Mouse (Mus musculus) spleen, postnatal 10 days (tissue): ENCODE measurements around the gene F2rl1.

Experiments used
- DNase-seq, 2 experiments: peaks; one replicate each; pipeline ENCODE4 v3.0.0; 2021 to 2022; ENCODE audit warnings: low spot score in 2 of 2

F2rl1 gene

GRCm38 (mm10) chr13:95524674-95525491 lies at the start of gene F2rl1:
F2rl1 (minus strand) TSS chr13:95525227.
- peak in 1 of 2 experiments; percentile 57 for DNase-seq

GRCm38 (mm10) chr13:95570877-95571276 lies 45.9 kb upstream of the F2rl1 start:
- no peak for DNase-seq

GRCm38 (mm10) chr13:95569326-95569725 lies 44.3 kb upstream of the F2rl1 start:
- DNase-seq, result no peak

GRCm38 (mm10) chr13:95568336-95568735 lies 43.3 kb upstream of the F2rl1 start:
- DNase-seq, result no peak

GRCm38 (mm10) chr13:95566841-95567551 lies 42.0 kb upstream of the F2rl1 start:
- no peak for DNase-seq

GRCm38 (mm10) chr13:95563693-95564092 lies 38.7 kb upstream of the F2rl1 start:
- peak; percentile 55 to 61 for DNase-seq

- no peak for DNase-seq
Measured at GRCm38 (mm10) chr13:95563066-95563610, 38.1 kb upstream of the F2rl1 start.

GRCm38 (mm10) chr13:95557326-95557725 lies 32.3 kb upstream of the F2rl1 start:
- DNase-seq, result no peak

- DNase-seq, result no peak
Measured at GRCm38 (mm10) chr13:95553885-95554492, 29.0 kb upstream of the F2rl1 start.

- no peak for DNase-seq
Measured at GRCm38 (mm10) chr13:95550636-95551370, 25.8 kb upstream of the F2rl1 start.

GRCm38 (mm10) chr13:95549421-95549820 lies 24.4 kb upstream of the F2rl1 start:
- no peak for DNase-seq

GRCm38 (mm10) chr13:95548856-95549255 lies 23.8 kb upstream of the F2rl1 start:
- DNase-seq, result no peak

- DNase-seq, result no peak
Measured at GRCm38 (mm10) chr13:95548291-95548789, 23.3 kb upstream of the F2rl1 start.

- DNase-seq, result no peak
Measured at GRCm38 (mm10) chr13:95547090-95547611, 22.1 kb upstream of the F2rl1 start.

- DNase-seq, result no peak
Measured at GRCm38 (mm10) chr13:95546251-95546650, 21.2 kb upstream of the F2rl1 start.

- DNase-seq, result no peak
Measured at GRCm38 (mm10) chr13:95545729-95546186, 20.7 kb upstream of the F2rl1 start.

- DNase-seq, result no peak
Measured at GRCm38 (mm10) chr13:95538021-95538420, 13.0 kb upstream of the F2rl1 start.

GRCm38 (mm10) chr13:95536117-95536493 lies 11.1 kb upstream of the F2rl1 start:
- no peak for DNase-seq

- no peak for DNase-seq
Measured at GRCm38 (mm10) chr13:95535461-95536116, 10.6 kb upstream of the F2rl1 start.

GRCm38 (mm10) chr13:95535026-95535425 lies 10.0 kb upstream of the F2rl1 start:
- DNase-seq, result no peak
